Mouse (Mus musculus) midbrain, postnatal 0 days (tissue): Measurements from ENCODE around the gene Amot. TPM values are rescaled to one million over a fixed set of nuclear protein-coding genes. Genes with fewer than 3 reads are reported as not detected.

ENCODE experiments used
- ATAC-seq: fragments of 200-750 bp; cut with Nextera tagmentation; 2 replicates; pipeline ENCODE4 v1.8.0; 2017; ENCODE audit warnings: moderate number of reproducible peaks, mild to moderate bottlenecking, moderate TSS enrichment, moderate library complexity; ENCODE audit not compliant: low FRiP score
- DNase-seq: peaks from one replicate; pipeline ENCODE4 v3.0.0-alpha.2; 2015; ENCODE audit warnings: low spot score
- H3K27ac ChIP-seq: fragments of 300-500 bp; sonication (generic); 2 replicates; pipeline ENCODE4 v1.5.1; 2014; ENCODE audit warnings: low read depth, mild to moderate bottlenecking, low read length, mixed read lengths
- H3K27me3 ChIP-seq: fragments of 300-500 bp; sonication (generic); 2 replicates; pipeline ENCODE4 v1.6.1; 2014; ENCODE audit warnings: low read length, control low read depth, mixed read lengths; ENCODE audit not compliant: insufficient read depth
- H3K36me3 ChIP-seq: fragments of 300-500 bp; sonication (generic); 2 replicates; pipeline ENCODE4 v1.6.1; 2014; ENCODE audit warnings: low read length, control low read depth, mixed read lengths; ENCODE audit not compliant: insufficient read depth
- H3K4me1 ChIP-seq: fragments of 300-500 bp; sonication (generic); 2 replicates; pipeline ENCODE4 v1.6.1; 2014; ENCODE audit warnings: mild to moderate bottlenecking, control low read depth, antibody characterized with exemption, low read length, mixed read lengths; ENCODE audit not compliant: insufficient read depth
- H3K4me2 ChIP-seq: fragments of 300-500 bp; sonication (generic); 2 replicates; pipeline ENCODE4 v1.6.1; 2014; ENCODE audit warnings: low read depth, mild to moderate bottlenecking, low read length, mixed read lengths; ENCODE audit not compliant: poor library complexity, severe bottlenecking
- H3K4me3 ChIP-seq: fragments of 300-500 bp; sonication (generic); 2 replicates; pipeline ENCODE4 v1.5.1; 2014; ENCODE audit warnings: low read depth, mild to moderate bottlenecking, low read length, moderate library complexity
- H3K9ac ChIP-seq: fragments of 300-500 bp; sonication (generic); replicated peaks from 2 replicates; pipeline ENCODE4 v1.6.1; 2014; ENCODE audit warnings: mild to moderate bottlenecking, low read length, moderate library complexity, mixed read lengths; ENCODE audit not compliant: poor library complexity, severe bottlenecking
- H3K9me3 ChIP-seq: fragments of 300-500 bp; sonication (generic); 2 replicates; pipeline ENCODE4 v1.6.1; 2016; ENCODE audit warnings: low read length, control low read depth
- CTCF ChIP-seq: IDR thresholded peaks from 2 replicates; pipeline ENCODE4 v1.5.1; 2016; ENCODE audit warnings: antibody characterized with exemption, mild to moderate bottlenecking
- WGBS: fragments of 180-500 bp; shearing (Covaris S2); extraction: QIAGEN DNeasy Blood & Tissue Kit; methylation state at CpG from one replicate; pipeline ENCODE4 v1.1.7; 2014; 5-methylcytosine and 5-hydroxymethylcytosine counted together
- polyA plus RNA-seq: library from polyadenylated mRNA; unstranded; fragments of >200 nt; fragmentation: Nextera tagmentation; extraction: Ambion mirVana; gene quantifications from 2 replicates; pipeline ENCODE4 v1.2.1, GENCODE M21; 2015
- total RNA-seq: library from RNA; depleted of rRNA; stranded (reverse); fragments of >200 nt; gene quantifications from 2 replicates; pipeline ENCODE4 v1.2.3, GENCODE M21; 2014

Gene Amot
- total and polyA plus RNA-seq, 2 experiments from 2014 or later = 6.2 to 22.3 TPM

GRCm38 (mm10) chrX:145516322-145517066 lies 11.5 kb upstream of the Amot start:
- Histone ChIP-seq H3K36me3 (no peaks in the 10 kb centered on the region), H3K9ac (no peak overlapping the region), H3K27me3 (peaks cover 3% of the 10 kb centered on the region; the same call in 1 of the 2 replicates), H3K4me1 (no peaks in the 10 kb centered on the region), H3K4me3 (no peak overlapping the region), H3K9me3 (no peaks in the 10 kb centered on the region), H3K4me2 (no peak overlapping the region), H3K27ac (no peak overlapping the region)
- no peak for ATAC-seq
- 65% methylated on average over 10 of the region's 10 CpGs for WGBS
- no peak for DNase-seq
- TF ChIP-seq CTCF = no peak

- H3K27me3 ChIP-seq = peaks cover 3% of the 10 kb centered on the region; the same call in 1 of the 2 replicates
- WGBS = 62% methylated on average over 9 of the region's 9 CpGs
- no peaks in the 10 kb centered on the region for H3K9me3 ChIP-seq
- H3K36me3 ChIP-seq = no peaks in the 10 kb centered on the region
- DNase-seq = no peak
- no peak for TF ChIP-seq CTCF
- no peak overlapping the region for H3K4me2 ChIP-seq
- no peak overlapping the region for H3K27ac ChIP-seq
- no peak overlapping the region for H3K9ac ChIP-seq
- no peaks in the 10 kb centered on the region for H3K4me1 ChIP-seq
- H3K4me3 ChIP-seq = no peak overlapping the region
- no peak for ATAC-seq
Observed at GRCm38 (mm10) chrX:145515498-145516158, 10.6 kb upstream of the Amot start.

GRCm38 (mm10) chrX:145510675-145511074 lies 5.7 kb upstream of the Amot start:
- no peak overlapping the region for H3K27ac ChIP-seq
- 58% methylated on average over 3 of the region's 3 CpGs for WGBS
- no peaks in the 10 kb centered on the region for H3K36me3 ChIP-seq
- no peaks in the 10 kb centered on the region for H3K27me3 ChIP-seq
- H3K9ac ChIP-seq = no peak overlapping the region
- ATAC-seq (no peak), DNase-seq (no peak)
- no peaks in the 10 kb centered on the region for H3K4me1 ChIP-seq
- no peak for TF ChIP-seq CTCF
- no peak overlapping the region for H3K4me2 ChIP-seq
- no peak overlapping the region for H3K4me3 ChIP-seq
- no peaks in the 10 kb centered on the region for H3K9me3 ChIP-seq

GRCm38 (mm10) chrX:145505457-145506201 lies 648 bp upstream of the Amot start:
- H3K27ac ChIP-seq = no peak overlapping the region
- ATAC-seq (peak; percentile 94), DNase-seq (peak; percentile 84)
- 14% methylated on average over 14 of the region's 14 CpGs for WGBS
- H3K4me3 ChIP-seq = peak overlapping the region; percentile 49
- peak overlapping the region; percentile 60 for H3K4me2 ChIP-seq
- H3K4me1 ChIP-seq = no peaks in the 10 kb centered on the region
- no peaks in the 10 kb centered on the region for H3K27me3 ChIP-seq
- H3K9me3 ChIP-seq = no peaks in the 10 kb centered on the region
- no peak overlapping the region for H3K9ac ChIP-seq
- H3K36me3 ChIP-seq = no peaks in the 10 kb centered on the region
- TF ChIP-seq CTCF = peak; percentile 48

- H3K27ac ChIP-seq = no peak overlapping the region
- no peak for TF ChIP-seq CTCF
- no peaks in the 10 kb centered on the region for H3K4me1 ChIP-seq
- no peaks in the 10 kb centered on the region for H3K9me3 ChIP-seq
- 45% methylated on average over 8 of the region's 8 CpGs for WGBS
- no peak for DNase-seq
- no peak for ATAC-seq
- H3K27me3 ChIP-seq = no peaks in the 10 kb centered on the region
- H3K4me2 ChIP-seq = no peak overlapping the region
- H3K4me3 ChIP-seq = no peak overlapping the region
- no peak overlapping the region for H3K9ac ChIP-seq
- H3K36me3 ChIP-seq = no peaks in the 10 kb centered on the region
Observed at GRCm38 (mm10) chrX:145501666-145502355, 3.2 kb downstream of the Amot start.
